Mouse (Mus musculus): Measurements from ENCODE around the gene Cfap74.
"Not testable (repeated sequence)": the region's sequence is repeated elsewhere in the genome, so short reads cannot be mapped to it uniquely, and the experiment has no call there.

Gene Cfap74

GRCm38 (mm10) chr4:155412124-155412523, 3.1 kb downstream of the Cfap74 start:
- no peak for DNase-seq

- DNase-seq, result peak; percentile 44
Measured at GRCm38 (mm10) chr4:155413641-155414335, 4.8 kb downstream of the Cfap74 start.

GRCm38 (mm10) chr4:155414656-155415235, 5.8 kb downstream of the Cfap74 start:
- peak; percentile 49 for DNase-seq

GRCm38 (mm10) chr4:155420137-155420536, 11.1 kb downstream of the Cfap74 start:
- no peak for DNase-seq

GRCm38 (mm10) chr4:155421412-155422370, 12.7 kb downstream of the Cfap74 start:
- not testable (repeated sequence) for DNase-seq

- DNase-seq, result no peak
Measured at GRCm38 (mm10) chr4:155423988-155424387, 15.0 kb downstream of the Cfap74 start.

- no peak for DNase-seq
Measured at GRCm38 (mm10) chr4:155426272-155426671, 17.3 kb downstream of the Cfap74 start.

- no peak for DNase-seq
Measured at GRCm38 (mm10) chr4:155428442-155428841, 19.5 kb downstream of the Cfap74 start.

- DNase-seq, result no peak
Measured at GRCm38 (mm10) chr4:155429202-155429601, 20.2 kb downstream of the Cfap74 start.

GRCm38 (mm10) chr4:155432358-155432757, 23.4 kb downstream of the Cfap74 start:
- DNase-seq, result no peak

GRCm38 (mm10) chr4:155433993-155434392, 25.0 kb downstream of the Cfap74 start:
- no peak for DNase-seq

GRCm38 (mm10) chr4:155442808-155443207, 33.8 kb downstream of the Cfap74 start:
- DNase-seq, result no peak

GRCm38 (mm10) chr4:155451597-155451996, 42.6 kb downstream of the Cfap74 start:
- DNase-seq, result no peak

- no peak for DNase-seq
Measured at GRCm38 (mm10) chr4:155458575-155458974, 49.6 kb downstream of the Cfap74 start.

- no peak for DNase-seq
Measured at GRCm38 (mm10) chr4:155463050-155463449, 54.1 kb downstream of the Cfap74 start.

- DNase-seq, result no peak
Measured at GRCm38 (mm10) chr4:155463611-155464010, 54.6 kb downstream of the Cfap74 start.

GRCm38 (mm10) chr4:155464061-155464460, 55.1 kb downstream of the Cfap74 start:
- no peak for DNase-seq

- DNase-seq, result no peak
Measured at GRCm38 (mm10) chr4:155465607-155466006, 56.6 kb downstream of the Cfap74 start.

GRCm38 (mm10) chr4:155466080-155466479, 57.1 kb downstream of the Cfap74 start:
- DNase-seq, result no peak

GRCm38 (mm10) chr4:155467237-155468010, 58.4 kb downstream of the Cfap74 start:
- DNase-seq, result no peak

GRCm38 (mm10) chr4:155468952-155469351, 60.0 kb downstream of the Cfap74 start, which contains the start of gene Tmem52:
Tmem52 (plus strand) TSS chr4:155469114.
- DNase-seq, result no peak

GRCm38 (mm10) chr4:155469590-155470262, 60.7 kb downstream of the Cfap74 start:
- no peak for DNase-seq
